Comparison of ENCODE assay signal across 7 mouse cellular contexts in genomic region chr8:4516162-4516561, GRCm38 (mm10). TPM values are rescaled to one million over a fixed set of nuclear protein-coding genes. Genes with fewer than 3 reads are reported as not detected.
DNase-seq lines count a peak whose midpoint lies in the region; ATAC-seq and TF ChIP-seq lines count a peak whose summit lies in the region.

No protein-coding gene starts in this region.

- TF ChIP-seq CTCF in lung, adult 2 months (IDR thresholded peaks at IDR 0.05; ENCODE audit: insufficient read depth, low read length): peak; percentile 55

- H3K9ac ChIP-seq in intestine, embryonic 15.5 days: no peak overlapping the region

- H3K4me2 ChIP-seq in intestine, embryonic 15.5 days (replicated peaks): no peak overlapping the region

- 78% methylated on average over 2 of the region's 2 CpGs for whole genome bisulfite sequencing in intestine, embryonic 15.5 days
- 86% methylated on average over 2 of the region's 2 CpGs for WGBS in lung, adult 2 months

- peak; percentile 83 for ATAC-seq in activated CD4-positive, CD25-positive, alpha-beta regulatory T cell, adult 4 months
- peak; percentile 34; the same call in 1 of the 2 replicates for ATAC-seq in intestine, embryonic 15.5 days

- TF ChIP-seq POLR2A in lung, adult 2 months (IDR thresholded peaks at IDR 0.05; ENCODE audit: borderline replicate concordance, extremely low read depth, low read depth, low read length): no peak

- H3K27ac ChIP-seq in intestine, embryonic 15.5 days: no peak overlapping the region

- peaks cover 8% of the 10 kb centered on the region; the same call in 1 of the 2 replicates for H3K36me3 ChIP-seq in intestine, embryonic 15.5 days

- H3K9me3 ChIP-seq in intestine, embryonic 15.5 days: no peaks in the 10 kb centered on the region

- H3K27me3 ChIP-seq in intestine, embryonic 15.5 days (replicated peaks): no peaks in the 10 kb centered on the region

- peaks cover 16% of the 10 kb centered on the region for H3K4me1 ChIP-seq in intestine, embryonic 15.5 days (replicated peaks)
- H3K4me1 ChIP-seq in lung, adult 2 months (ENCODE audit: control insufficient read depth, insufficient read depth, low read length): peaks cover 9% of the 10 kb centered on the region

- H3K4me3 ChIP-seq in intestine, embryonic 15.5 days (replicated peaks): no peak overlapping the region
- no peak overlapping the region for H3K4me3 ChIP-seq in lung, adult 2 months (replicated peaks; ENCODE audit: extremely low read depth, low read depth, low read length)

- peak; percentile 44 for DNase-seq in ovary, postnatal 36 days (ENCODE audit: low spot score)
- no peak for DNase-seq in ovary, adult 18-20 months (ENCODE audit: low spot score)
- peak; percentile 56 to 75 for DNase-seq in cerebellum, postnatal 25 days
- DNase-seq in lung, adult 2 months: peak; percentile 51
- peak; percentile 36 for DNase-seq in right cerebral cortex, postnatal 25 days

RNA-seq across cellular contexts. Expression of gene Cers4, which starts 23.3 kb away (rescaled TPM):
- polyA plus RNA-seq in activated CD4-positive, CD25-positive, alpha-beta regulatory T cell, adult 4 months (2017; shearing (Covaris generic)): 10 to 100 TPM; 72.9 to 87.0 TPM
- 18.3 and 19.2 TPM in 2 replicates for polyA plus RNA-seq in intestine, embryonic 15.5 days (2015; fragmentation: Nextera tagmentation; extraction: Ambion mirVana)
- polyA plus RNA-seq in lung, adult 2 months (2012; rRNA removed): 74.1 and 95.3 TPM in 2 replicates
